In the genomic region with DNA sequence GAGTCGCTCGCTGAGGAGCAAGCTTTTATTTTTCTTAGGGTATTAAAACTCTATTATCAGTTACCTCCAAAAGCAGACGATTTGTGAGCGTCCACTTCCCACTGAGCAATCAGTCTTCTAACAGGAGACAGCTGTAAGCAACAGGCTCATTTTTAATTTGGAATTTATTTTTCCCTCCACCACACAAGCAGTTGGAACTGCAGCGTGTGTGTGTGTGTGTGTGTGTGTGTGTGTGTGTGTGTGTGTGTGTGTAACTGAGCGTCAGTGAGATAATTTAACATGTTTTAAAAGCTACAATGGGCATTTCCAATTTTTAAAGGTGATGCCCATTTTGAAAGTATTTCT, we compare ENCODE assay signal across 10 mouse cellular contexts.
DNase-seq lines count a peak whose midpoint lies in the region; ATAC-seq and TF ChIP-seq lines count a peak whose summit lies in the region.
"Had no signal": no experiment of that assay in that cellular context is flagged by ENCODE, and none has a peak within 500 bp of the region (broad histone marks: within the 10 kb centered on the region; RNA-seq: fewer than 3 reads in every experiment).

No protein-coding gene starts in this region.

- no peak for DNase-seq in kidney, adult 8-10 months
- DNase-seq in forebrain, postnatal 0 days, result no peak
- DNase-seq in retina, embryonic 14.5 days (ENCODE audit: low spot score), result no peak
- DNase-seq in embryo, embryonic 10 days (ENCODE audit: low spot score), result no peak
- DNase-seq: cerebellum, adult 11 months had no signal

- peak overlapping the region; percentile 72 for H3K27ac ChIP-seq in kidney, embryonic 16.5 days (ENCODE audit: low read length)
- H3K27ac ChIP-seq in embryonic facial prominence, embryonic 13.5 days, result peak overlapping the region; percentile 85
- no peak overlapping the region for H3K27ac ChIP-seq in forebrain, postnatal 0 days (ENCODE audit: low read depth, low read length)
- H3K27ac ChIP-seq in midbrain, embryonic 12.5 days (replicated peaks), result no peak overlapping the region
- H3K27ac ChIP-seq in liver, embryonic 12.5 days, result no peak overlapping the region
- H3K27ac ChIP-seq: liver, embryonic 15.5 days had no signal

- TF ChIP-seq CTCF in forebrain, postnatal 0 days (IDR thresholded peaks at IDR 0.05; ENCODE audit: low read depth), result no peak

- H3K4me1 ChIP-seq in kidney, embryonic 16.5 days (ENCODE audit: insufficient read depth, low read length), result peaks cover 26% of the 10 kb centered on the region
- peaks cover 44% of the 10 kb centered on the region for H3K4me1 ChIP-seq in embryonic facial prominence, embryonic 13.5 days
- no peaks in the 10 kb centered on the region for H3K4me1 ChIP-seq in forebrain, postnatal 0 days (ENCODE audit: insufficient read depth)
- peaks cover 20% of the 10 kb centered on the region for H3K4me1 ChIP-seq in midbrain, embryonic 12.5 days
- H3K4me1 ChIP-seq in liver, embryonic 12.5 days, result no peaks in the 10 kb centered on the region
- H3K4me1 ChIP-seq: liver, embryonic 15.5 days had no signal

- no peak for ATAC-seq in kidney, embryonic 16.5 days (ENCODE audit: low FRiP score, low TSS enrichment)
- ATAC-seq in embryonic facial prominence, embryonic 13.5 days (ENCODE audit: insufficient number of reproducible peaks, insufficient read depth, low FRiP score, low TSS enrichment, low read depth), result no peak
- ATAC-seq in forebrain, postnatal 0 days, result peak; percentile 40
- ATAC-seq in midbrain, embryonic 12.5 days (ENCODE audit: low FRiP score, low read depth), result no peak; the same call in 1 of the 2 replicates
- no peak for ATAC-seq in liver, embryonic 12.5 days

- no peaks in the 10 kb centered on the region for H3K9me3 ChIP-seq in kidney, embryonic 16.5 days (ENCODE audit: low read length)
- H3K9me3 ChIP-seq in embryonic facial prominence, embryonic 13.5 days, result no peaks in the 10 kb centered on the region
- H3K9me3 ChIP-seq in forebrain, postnatal 0 days (ENCODE audit: low read length), result no peaks in the 10 kb centered on the region
- H3K9me3 ChIP-seq in midbrain, embryonic 12.5 days, result no peaks in the 10 kb centered on the region
- H3K9me3 ChIP-seq in liver, embryonic 12.5 days (replicated peaks), result no peaks in the 10 kb centered on the region
- H3K9me3 ChIP-seq: liver, embryonic 15.5 days had no signal

- peak overlapping the region; percentile 13; the same call in 1 of the 2 replicates for H3K4me3 ChIP-seq in kidney, embryonic 16.5 days (ENCODE audit: low read length)
- peak overlapping the region; percentile 2; the same call in 1 of the 2 replicates for H3K4me3 ChIP-seq in embryonic facial prominence, embryonic 13.5 days
- H3K4me3 ChIP-seq in forebrain, postnatal 0 days (ENCODE audit: low read depth, low read length), result no peak overlapping the region
- H3K4me3 ChIP-seq in midbrain, embryonic 12.5 days, result no peak overlapping the region
- no peak overlapping the region for H3K4me3 ChIP-seq in liver, embryonic 12.5 days
- H3K4me3 ChIP-seq: liver, embryonic 15.5 days had no signal

- no peaks in the 10 kb centered on the region for H3K36me3 ChIP-seq in kidney, embryonic 16.5 days (ENCODE audit: insufficient read depth, low read length)
- H3K36me3 ChIP-seq in embryonic facial prominence, embryonic 13.5 days, result no peaks in the 10 kb centered on the region
- H3K36me3 ChIP-seq in forebrain, postnatal 0 days (ENCODE audit: insufficient read depth), result no peaks in the 10 kb centered on the region
- H3K36me3 ChIP-seq in midbrain, embryonic 12.5 days, result no peaks in the 10 kb centered on the region
- H3K36me3 ChIP-seq in liver, embryonic 12.5 days, result no peaks in the 10 kb centered on the region
- H3K36me3 ChIP-seq: liver, embryonic 15.5 days had no signal

- no peak overlapping the region for H3K9ac ChIP-seq in kidney, embryonic 16.5 days (replicated peaks; ENCODE audit: low read length)
- peak overlapping the region; percentile 36; the same call in 1 of the 2 replicates for H3K9ac ChIP-seq in embryonic facial prominence, embryonic 13.5 days
- no peak overlapping the region for H3K9ac ChIP-seq in forebrain, postnatal 0 days
- no peak overlapping the region for H3K9ac ChIP-seq in midbrain, embryonic 12.5 days (replicated peaks)
- no peak overlapping the region for H3K9ac ChIP-seq in liver, embryonic 12.5 days
- H3K9ac ChIP-seq: liver, embryonic 15.5 days had no signal

- H3K4me2 ChIP-seq in kidney, embryonic 16.5 days (replicated peaks; ENCODE audit: low read depth, low read length), result peak overlapping the region; percentile 43
- peak overlapping the region; percentile 47 for H3K4me2 ChIP-seq in embryonic facial prominence, embryonic 13.5 days
- H3K4me2 ChIP-seq in forebrain, postnatal 0 days (ENCODE audit: low read depth), result peak overlapping the region; percentile 14; the same call in 1 of the 2 replicates
- peak overlapping the region; percentile 26 for H3K4me2 ChIP-seq in midbrain, embryonic 12.5 days (replicated peaks)
- no peak overlapping the region for H3K4me2 ChIP-seq in liver, embryonic 12.5 days
- H3K4me2 ChIP-seq: liver, embryonic 15.5 days had no signal

- WGBS in kidney, embryonic 16.5 days, result 9% methylated on average over 6 of the region's 6 CpGs
- WGBS in embryonic facial prominence, embryonic 13.5 days, result 8% methylated on average over 6 of the region's 6 CpGs
- 2% methylated on average over 6 of the region's 6 CpGs for WGBS in forebrain, postnatal 0 days
- WGBS in midbrain, embryonic 12.5 days, result 24% methylated on average over 6 of the region's 6 CpGs
- WGBS in liver, embryonic 12.5 days (ENCODE audit: insufficient replicate concordance), result 53% methylated on average over 6 of the region's 6 CpGs

- no peaks in the 10 kb centered on the region for H3K27me3 ChIP-seq in kidney, embryonic 16.5 days (ENCODE audit: insufficient read depth, low read length)
- H3K27me3 ChIP-seq in embryonic facial prominence, embryonic 13.5 days, result no peaks in the 10 kb centered on the region
- no peaks in the 10 kb centered on the region for H3K27me3 ChIP-seq in forebrain, postnatal 0 days (ENCODE audit: insufficient read depth, low read length)
- no peaks in the 10 kb centered on the region for H3K27me3 ChIP-seq in midbrain, embryonic 12.5 days
- H3K27me3 ChIP-seq in liver, embryonic 12.5 days (replicated peaks), result no peaks in the 10 kb centered on the region
- H3K27me3 ChIP-seq: liver, embryonic 15.5 days had no signal

Comparison
In these comparisons a context has a peak if more than half of its experiments do, and no peak if none do; other contexts are left out.
1. H3K27ac ChIP-seq: peak in kidney, embryonic 16.5 days (single experiment) and embryonic facial prominence, embryonic 13.5 days (single experiment); none in forebrain, postnatal 0 days (single experiment), midbrain, embryonic 12.5 days (single experiment) and liver, embryonic 12.5 days (single experiment).
2. H3K4me3 ChIP-seq: peak in kidney, embryonic 16.5 days (single experiment) and embryonic facial prominence, embryonic 13.5 days (single experiment); none in forebrain, postnatal 0 days (single experiment), midbrain, embryonic 12.5 days (single experiment) and liver, embryonic 12.5 days (single experiment).